Mouse (Mus musculus) heart, postnatal 0 days (tissue): Measurements from ENCODE around the gene Ldlr.

ENCODE experiments used
- CTCF ChIP-seq: IDR thresholded peaks from 2 replicates; pipeline ENCODE4 v1.5.1; 2016; ENCODE audit warnings: antibody characterized with exemption, control low read depth, low read depth
- EP300 ChIP-seq: IDR thresholded peaks from 2 replicates; pipeline ENCODE4 v1.6.1; 2016; ENCODE audit warnings: antibody characterized with exemption, low read depth

GRCm38 (mm10) chr9:21729264-21729663 lies 6.0 kb downstream of the Ldlr start:
- TF ChIP-seq CTCF, result no peak
- no peak for TF ChIP-seq EP300
